Mouse (Mus musculus): ENCODE results near the gene Uhmk1. TPM values are rescaled to one million over a fixed set of nuclear protein-coding genes. Genes with fewer than 3 reads are reported as not detected.

Gene Uhmk1
- total RNA-seq, 2 experiments from 2014 or later: 140 to 141 TPM

DNA sequence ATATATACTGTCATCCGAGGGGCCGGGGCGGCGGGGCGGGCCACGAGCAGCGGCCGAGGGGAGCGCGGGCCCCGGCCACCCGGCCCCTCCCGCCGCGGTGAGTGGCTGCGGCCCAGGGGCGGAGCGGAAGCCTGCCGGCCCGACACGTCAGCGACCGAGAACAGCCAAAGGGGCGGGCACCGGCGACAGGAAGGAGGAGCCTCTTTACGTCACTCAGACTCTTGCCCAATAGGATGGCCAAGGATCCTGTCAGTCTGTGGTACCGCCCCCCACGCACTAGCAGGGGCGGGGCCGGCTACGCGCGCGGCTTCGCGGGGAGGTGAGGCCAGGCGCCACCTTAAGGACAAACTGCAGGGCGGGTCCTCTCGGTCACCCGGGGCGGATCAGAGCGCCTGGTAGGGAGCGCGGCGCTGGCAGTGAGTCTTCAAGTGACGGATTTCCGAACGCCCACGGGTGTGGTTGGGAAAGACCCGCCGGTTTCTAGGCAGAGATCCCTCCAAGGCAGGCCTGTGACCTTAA lies 40.3 kb downstream of the Uhmk1 start, which contains the start of gene Uap1:
Gene Uap1 (minus strand): TSS at position 144 of the 519 bp plus-strand sequence.
- intact Hi-C loops (cut with DNase I): no loop called here
- TF ChIP-seq CTCF (IDR thresholded peaks at IDR 0.05): peak; percentile 56
- peak within 1 kb of the TSS; percentile 88 for H3K4me3 ChIP-seq
- peak; percentile 97 to 98 for DNase-seq (ENCODE audit: extremely low spot score in 1 of 2, low spot score in 2 of 2)
- H3K27ac ChIP-seq: peak within 1 kb of the TSS; percentile 97

DNA sequence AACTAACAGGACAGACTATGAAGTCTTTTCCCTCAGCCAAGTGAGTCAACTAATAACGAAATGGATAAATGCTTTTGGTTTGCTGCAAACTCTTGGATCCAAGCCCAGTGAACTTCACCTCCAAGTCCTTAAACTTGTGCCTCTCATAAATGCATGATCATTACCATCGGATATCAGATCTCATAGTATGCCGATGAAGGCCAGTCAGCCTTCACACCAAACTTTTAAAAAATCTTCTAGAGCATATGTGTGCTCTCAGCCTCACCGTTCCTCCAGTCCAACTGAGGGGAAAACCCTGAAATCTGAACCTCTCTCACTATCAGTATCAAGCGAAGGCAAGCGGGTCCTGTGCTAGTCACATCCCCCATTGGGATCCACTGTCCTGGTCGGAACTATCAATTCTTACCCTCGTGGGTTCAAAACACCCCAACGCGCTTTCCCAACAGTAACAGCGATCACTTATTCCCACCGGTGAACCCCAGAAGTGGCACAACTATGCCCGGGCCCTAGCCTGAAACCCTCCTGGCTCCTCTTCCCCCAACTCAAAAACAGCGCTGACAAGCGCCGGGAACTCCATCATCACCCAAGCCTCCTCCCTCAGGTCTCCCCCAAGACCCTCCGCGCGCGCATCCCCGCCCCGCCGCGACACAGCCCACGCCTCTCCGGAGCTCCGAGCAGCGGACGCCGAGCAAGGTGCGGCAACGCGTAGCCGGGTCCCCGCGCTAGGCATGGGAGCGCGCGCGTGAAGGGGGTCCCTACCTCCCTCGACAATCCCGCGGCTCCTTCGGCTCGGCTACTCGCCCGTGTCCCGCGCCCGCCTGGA lies 41.0 kb downstream of the Uhmk1 start:
- peak overlapping the region; percentile 87 for H3K27ac ChIP-seq
- TF ChIP-seq CTCF (IDR thresholded peaks at IDR 0.05): no peak
- intact Hi-C loops (cut with DNase I): no loop called here
- peak overlapping the region; percentile 88 for H3K4me3 ChIP-seq
- no peak for DNase-seq (ENCODE audit: extremely low spot score in 1 of 2, low spot score in 2 of 2)

DNA sequence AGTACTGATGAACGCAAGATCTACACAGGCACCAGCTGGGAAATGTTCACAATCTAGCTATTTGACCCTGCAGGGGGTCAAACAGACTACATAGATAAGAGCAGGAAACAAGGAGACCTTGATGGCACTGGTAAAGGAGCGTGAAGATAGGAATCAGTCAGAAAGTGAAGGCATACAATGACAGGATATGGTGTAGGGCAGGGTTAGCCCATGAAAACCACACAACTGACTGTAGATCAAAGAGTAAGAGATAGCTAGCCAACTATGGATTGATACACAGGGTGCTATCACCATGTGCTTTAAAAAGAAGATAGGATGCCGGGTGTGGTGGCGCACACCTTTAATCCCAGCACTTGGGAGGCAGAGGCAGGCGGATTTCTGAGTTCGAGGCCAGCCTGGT lies 47.4 kb downstream of the Uhmk1 start:
- no peak for TF ChIP-seq CTCF (IDR thresholded peaks at IDR 0.05)
- no peak overlapping the region for H3K27ac ChIP-seq
- H3K4me3 ChIP-seq: no peak overlapping the region
- DNase-seq (ENCODE audit: extremely low spot score in 1 of 2, low spot score in 2 of 2): no peak
- intact Hi-C loops (cut with DNase I): no loop called here

- intact Hi-C loops (cut with DNase I): no loop called here
- DNase-seq (ENCODE audit: extremely low spot score in 1 of 2, low spot score in 2 of 2): no peak
- TF ChIP-seq CTCF (IDR thresholded peaks at IDR 0.05): no peak
- Histone ChIP-seq H3K27ac (no peak overlapping the region), H3K4me3 (no peak overlapping the region)
Measured at GRCm38 (mm10) chr1:170164913-170165312, 50.3 kb downstream of the Uhmk1 start.

GRCm38 (mm10) chr1:170164053-170164614 lies 51.1 kb downstream of the Uhmk1 start:
- TF ChIP-seq CTCF (IDR thresholded peaks at IDR 0.05): no peak
- DNase-seq (ENCODE audit: extremely low spot score in 1 of 2, low spot score in 2 of 2): no peak
- intact Hi-C loops (cut with DNase I): no loop called here
- no peak overlapping the region for H3K4me3 ChIP-seq
- no peak overlapping the region for H3K27ac ChIP-seq

DNA sequence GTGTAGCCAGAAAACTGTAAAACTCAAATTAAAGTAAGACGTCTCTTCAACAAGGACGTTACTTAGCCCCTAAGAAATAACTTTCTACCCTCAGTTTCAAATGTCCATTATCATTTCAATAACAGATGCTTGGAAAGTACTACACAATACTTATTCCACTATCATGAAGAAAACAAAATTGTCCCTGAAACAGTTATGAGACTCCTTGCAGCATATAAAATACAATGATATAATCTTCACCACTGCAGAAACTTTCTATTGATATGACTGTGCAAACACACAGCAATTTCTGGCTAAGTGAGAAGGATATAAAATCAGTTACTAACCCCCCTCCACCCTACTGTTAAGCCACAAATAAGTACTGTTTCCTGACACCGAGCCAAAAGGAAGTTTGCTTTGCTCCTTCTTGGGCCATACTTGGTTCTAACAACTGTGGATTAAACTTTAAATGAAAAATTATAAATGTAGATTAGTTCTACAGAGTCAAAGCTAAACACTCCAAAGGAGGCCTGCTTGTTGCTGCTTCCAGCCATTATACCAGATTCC lies 51.7 kb downstream of the Uhmk1 start:
- no peak overlapping the region for H3K27ac ChIP-seq
- no peak overlapping the region for H3K4me3 ChIP-seq
- DNase-seq (ENCODE audit: extremely low spot score in 1 of 2, low spot score in 2 of 2): no peak
- no peak for TF ChIP-seq CTCF (IDR thresholded peaks at IDR 0.05)
- intact Hi-C loops (cut with DNase I): no loop called here

DNA sequence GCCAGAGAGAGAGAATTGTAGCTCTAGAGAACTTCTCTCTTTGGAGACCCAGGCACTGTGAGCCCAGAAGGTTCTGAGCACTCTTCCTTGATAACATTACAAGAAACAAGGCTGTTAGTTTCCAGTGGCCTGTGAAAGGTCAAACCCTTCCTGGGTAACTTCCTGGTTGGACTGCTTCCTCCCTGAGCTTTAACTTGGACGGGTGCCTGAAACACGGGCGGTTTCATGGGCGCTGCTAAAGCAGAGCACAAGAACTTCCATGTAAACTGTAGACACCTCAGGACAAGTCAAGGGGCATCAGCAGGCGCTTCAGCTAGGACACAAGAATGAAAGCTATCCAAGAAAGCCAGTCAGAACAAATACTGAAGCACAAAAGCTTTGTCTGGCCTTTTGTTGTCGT lies 53.3 kb downstream of the Uhmk1 start:
- intact Hi-C loops (cut with DNase I): no loop called here
- no peak for DNase-seq (ENCODE audit: extremely low spot score in 1 of 2, low spot score in 2 of 2)
- no peak for TF ChIP-seq CTCF (IDR thresholded peaks at IDR 0.05)
- H3K27ac ChIP-seq: no peak overlapping the region
- H3K4me3 ChIP-seq: no peak overlapping the region

DNA sequence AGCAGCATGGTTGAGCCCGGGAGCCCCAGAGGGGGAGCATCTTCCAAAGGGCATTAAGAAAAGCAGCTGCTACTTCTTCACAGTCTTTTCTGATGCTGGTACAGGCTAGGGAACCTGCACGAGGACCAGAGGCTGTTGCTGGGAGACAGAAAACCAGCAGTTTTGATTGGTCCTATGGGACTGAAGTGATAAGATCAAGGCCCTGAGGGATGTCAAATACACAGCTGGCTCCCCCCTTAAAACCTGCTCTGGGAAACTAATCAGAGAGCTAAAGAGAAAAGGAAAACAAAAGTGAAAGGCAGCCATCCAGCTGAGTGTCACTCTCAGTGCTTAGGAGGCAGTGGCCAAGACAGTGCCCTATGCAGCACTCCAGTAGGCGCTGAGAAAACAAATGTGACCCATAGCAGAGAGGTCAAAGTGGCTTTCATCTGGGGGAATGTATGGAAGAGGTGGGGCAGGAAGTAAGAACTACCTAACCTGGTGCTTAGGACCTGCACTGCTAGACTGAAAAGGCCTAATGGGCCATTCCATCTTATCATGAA lies 54.7 kb downstream of the Uhmk1 start:
- intact Hi-C loops (cut with DNase I): no loop called here
- Histone ChIP-seq H3K27ac (no peak overlapping the region), H3K4me3 (no peak overlapping the region)
- no peak for DNase-seq (ENCODE audit: extremely low spot score in 1 of 2, low spot score in 2 of 2)
- no peak for TF ChIP-seq CTCF (IDR thresholded peaks at IDR 0.05)

- no peak overlapping the region for H3K4me3 ChIP-seq
- no peak overlapping the region for H3K27ac ChIP-seq
- peak; percentile 1 for TF ChIP-seq CTCF (IDR thresholded peaks at IDR 0.05)
- DNase-seq (ENCODE audit: extremely low spot score in 1 of 2, low spot score in 2 of 2): no peak
- intact Hi-C loops (cut with DNase I): no loop called here
Measured at GRCm38 (mm10) chr1:170159707-170160106, 55.5 kb downstream of the Uhmk1 start.

GRCm38 (mm10) chr1:170155761-170156160 lies 59.4 kb downstream of the Uhmk1 start:
- H3K27ac ChIP-seq: no peak overlapping the region
- TF ChIP-seq CTCF (IDR thresholded peaks at IDR 0.05): no peak
- DNase-seq (ENCODE audit: extremely low spot score in 1 of 2, low spot score in 2 of 2): no peak
- H3K4me3 ChIP-seq: no peak overlapping the region
- intact Hi-C loops (cut with DNase I): no loop called here

DNA sequence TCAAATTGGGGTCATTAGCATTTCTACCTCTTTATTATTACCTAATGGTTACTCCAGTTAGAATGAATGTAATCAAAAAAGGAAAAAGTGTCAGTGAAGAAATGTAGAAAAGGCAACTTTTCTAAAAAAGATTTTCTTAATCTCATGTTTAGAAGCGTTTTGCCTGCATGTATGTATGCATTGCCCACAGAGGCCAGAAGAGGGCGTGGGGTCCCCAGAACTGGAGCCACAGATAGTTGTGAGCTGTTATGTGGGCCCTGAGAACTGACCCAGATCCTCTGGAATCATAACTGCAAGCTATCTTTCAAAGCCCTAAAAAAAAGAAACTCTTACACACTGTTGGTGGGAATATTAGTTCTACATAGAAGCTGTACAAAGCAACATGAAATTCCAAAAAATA lies 59.9 kb downstream of the Uhmk1 start:
- no peak for DNase-seq (ENCODE audit: extremely low spot score in 1 of 2, low spot score in 2 of 2)
- intact Hi-C loops (cut with DNase I): no loop called here
- H3K27ac ChIP-seq: no peak overlapping the region
- no peak; the same call in none of the 2 replicates for TF ChIP-seq CTCF (IDR thresholded peaks at IDR 0.05)
- no peak overlapping the region for H3K4me3 ChIP-seq

DNA sequence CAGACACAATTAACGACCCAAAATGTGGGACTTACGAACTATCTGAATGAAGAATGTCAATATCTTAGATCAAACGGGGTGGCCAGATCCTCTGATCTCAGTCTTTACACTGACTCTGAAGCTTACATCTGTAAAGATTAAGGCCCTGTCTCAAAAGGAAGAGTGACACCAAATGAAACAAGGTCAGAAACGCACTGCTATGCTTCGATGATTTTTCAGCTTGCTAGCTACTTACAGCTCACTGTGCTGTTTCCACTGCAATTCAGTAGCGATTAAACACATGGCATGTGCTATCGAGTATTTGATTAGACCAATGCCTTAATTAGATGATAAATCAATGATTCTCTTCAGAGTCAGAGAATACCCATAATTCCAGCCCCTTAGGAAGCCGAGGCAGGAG lies 61.2 kb downstream of the Uhmk1 start:
- Histone ChIP-seq H3K4me3 (no peak overlapping the region), H3K27ac (no peak overlapping the region)
- intact Hi-C loops (cut with DNase I): no loop called here
- no peak for DNase-seq (ENCODE audit: extremely low spot score in 1 of 2, low spot score in 2 of 2)
- no peak for TF ChIP-seq CTCF (IDR thresholded peaks at IDR 0.05)
